20 mouse cellular contexts compared by ENCODE assay signal in the genomic region with DNA sequence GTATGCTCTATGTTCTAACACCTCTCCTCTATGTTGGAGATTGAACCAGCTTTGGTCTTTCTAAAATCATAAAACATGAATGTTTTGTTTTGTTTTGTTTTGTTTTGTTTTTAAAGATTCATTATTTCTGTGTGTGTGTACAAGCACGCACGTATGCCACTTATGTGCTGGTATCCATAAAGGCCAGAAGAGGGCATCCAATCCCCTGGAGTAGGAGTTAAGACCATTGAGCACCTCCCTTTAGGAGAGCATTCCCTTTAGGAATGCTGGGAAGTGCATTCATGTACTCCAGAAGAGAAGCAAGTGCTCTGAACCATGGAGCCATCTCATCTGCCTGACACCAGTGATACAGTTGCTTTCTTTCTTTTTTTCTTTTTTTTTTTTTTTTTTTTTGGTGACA. TPM values are rescaled to one million over a fixed set of nuclear protein-coding genes. Genes with fewer than 3 reads are reported as not detected.
DNase-seq lines count a peak whose midpoint lies in the region; ATAC-seq and TF ChIP-seq lines count a peak whose summit lies in the region.
"Had no signal": no experiment of that assay in that cellular context is flagged by ENCODE, and none has a peak within 500 bp of the region (broad histone marks: within the 10 kb centered on the region; RNA-seq: fewer than 3 reads in every experiment).

No protein-coding gene starts in this region.

- H3K9me3 ChIP-seq in intestine, postnatal 0 days (ENCODE audit: control insufficient read depth) = no peaks in the 10 kb centered on the region
- no peaks in the 10 kb centered on the region for H3K9me3 ChIP-seq in intestine, embryonic 16.5 days (ENCODE audit: control insufficient read depth, low read length)
- H3K9me3 ChIP-seq in liver, postnatal 0 days (ENCODE audit: low read length) = no peaks in the 10 kb centered on the region
- no peaks in the 10 kb centered on the region for H3K9me3 ChIP-seq in liver, embryonic 11.5 days (ENCODE audit: control insufficient read depth, low read length)
- no peaks in the 10 kb centered on the region for H3K9me3 ChIP-seq in hindbrain, embryonic 12.5 days (replicated peaks)
- H3K9me3 ChIP-seq: embryonic facial prominence, embryonic 12.5 days; forebrain, embryonic 12.5 days; hindbrain, embryonic 13.5 days; liver, embryonic 13.5 days; midbrain, embryonic 12.5 days; neural tube, embryonic 15.5 days had no signal

- no peak overlapping the region for H3K4me2 ChIP-seq in intestine, postnatal 0 days (replicated peaks; ENCODE audit: low read depth)
- H3K4me2 ChIP-seq in intestine, embryonic 16.5 days (ENCODE audit: low read depth, low read length) = no peak overlapping the region
- H3K4me2 ChIP-seq in liver, postnatal 0 days (ENCODE audit: low read depth, low read length) = no peak overlapping the region
- H3K4me2 ChIP-seq in liver, embryonic 11.5 days = no peak overlapping the region
- no peak overlapping the region for H3K4me2 ChIP-seq in hindbrain, embryonic 12.5 days (replicated peaks)
- H3K4me2 ChIP-seq: embryonic facial prominence, embryonic 12.5 days; forebrain, embryonic 12.5 days; heart, embryonic 11.5 days; hindbrain, embryonic 13.5 days; liver, embryonic 13.5 days; midbrain, embryonic 12.5 days; neural tube, embryonic 15.5 days had no signal

- TF ChIP-seq EP300 in liver, postnatal 0 days (IDR thresholded peaks at IDR 0.05; ENCODE audit: low read depth) = no peak

- no peak overlapping the region for H3K4me3 ChIP-seq in intestine, postnatal 0 days (ENCODE audit: low read depth, low read length)
- no peak overlapping the region for H3K4me3 ChIP-seq in intestine, embryonic 16.5 days (ENCODE audit: low read length)
- no peak overlapping the region for H3K4me3 ChIP-seq in liver, postnatal 0 days (ENCODE audit: low read depth, low read length)
- no peak overlapping the region for H3K4me3 ChIP-seq in liver, embryonic 11.5 days (ENCODE audit: low read depth, low read length)
- no peak overlapping the region for H3K4me3 ChIP-seq in hindbrain, embryonic 12.5 days
- H3K4me3 ChIP-seq: embryonic facial prominence, embryonic 12.5 days; forebrain, embryonic 12.5 days; hindbrain, embryonic 13.5 days; liver, embryonic 13.5 days; midbrain, embryonic 12.5 days; neural tube, embryonic 15.5 days had no signal

- no peak overlapping the region for H3K27ac ChIP-seq in intestine, postnatal 0 days (ENCODE audit: low read depth, low read length)
- H3K27ac ChIP-seq in intestine, embryonic 16.5 days (ENCODE audit: low read length) = no peak overlapping the region
- H3K27ac ChIP-seq in liver, postnatal 0 days (ENCODE audit: low read depth) = no peak overlapping the region
- H3K27ac ChIP-seq in liver, embryonic 11.5 days (ENCODE audit: low read depth, low read length) = no peak overlapping the region
- no peak overlapping the region for H3K27ac ChIP-seq in hindbrain, embryonic 12.5 days
- H3K27ac ChIP-seq: embryonic facial prominence, embryonic 12.5 days; forebrain, embryonic 12.5 days; hindbrain, embryonic 13.5 days; liver, embryonic 13.5 days; midbrain, embryonic 12.5 days; neural tube, embryonic 15.5 days had no signal

- no peak for DNase-seq in liver, postnatal 0 days
- DNase-seq in liver, embryonic 11.5 days (ENCODE audit: low spot score) = no peak
- DNase-seq in ES-CJ7 (ENCODE audit: low read depth, low spot score) (peak; percentile 88), R1 (ENCODE audit: low read depth, low spot score) (peak; percentile 92)
- DNase-seq: cerebellum, adult 11-12 months; cerebellum, postnatal 10 days; kidney, postnatal 10 days; liver, embryonic 13.5 days; lung, postnatal 10 days; right cerebral cortex, postnatal 14 days had no signal

- no peaks in the 10 kb centered on the region for H3K4me1 ChIP-seq in intestine, postnatal 0 days (replicated peaks; ENCODE audit: control insufficient read depth, insufficient read depth, low read length)
- H3K4me1 ChIP-seq in intestine, embryonic 16.5 days (ENCODE audit: control insufficient read depth, insufficient read depth, low read length) = no peaks in the 10 kb centered on the region
- no peaks in the 10 kb centered on the region for H3K4me1 ChIP-seq in liver, postnatal 0 days (ENCODE audit: insufficient read depth)
- H3K4me1 ChIP-seq in liver, embryonic 11.5 days (replicated peaks; ENCODE audit: control insufficient read depth, insufficient read depth, low read length) = no peaks in the 10 kb centered on the region
- H3K4me1 ChIP-seq in hindbrain, embryonic 12.5 days = no peaks in the 10 kb centered on the region
- H3K4me1 ChIP-seq: embryonic facial prominence, embryonic 12.5 days; forebrain, embryonic 12.5 days; hindbrain, embryonic 13.5 days; liver, embryonic 13.5 days; midbrain, embryonic 12.5 days; neural tube, embryonic 15.5 days had no signal

- H3K27me3 ChIP-seq in intestine, postnatal 0 days (replicated peaks; ENCODE audit: control insufficient read depth, insufficient read depth, low read length) = no peaks in the 10 kb centered on the region
- H3K27me3 ChIP-seq in intestine, embryonic 16.5 days (replicated peaks; ENCODE audit: control insufficient read depth, insufficient read depth, low read length) = no peaks in the 10 kb centered on the region
- H3K27me3 ChIP-seq in liver, postnatal 0 days (ENCODE audit: insufficient read depth, low read length) = no peaks in the 10 kb centered on the region
- H3K27me3 ChIP-seq in liver, embryonic 11.5 days (replicated peaks; ENCODE audit: control insufficient read depth, insufficient read depth, low read length) = no peaks in the 10 kb centered on the region
- no peaks in the 10 kb centered on the region for H3K27me3 ChIP-seq in hindbrain, embryonic 12.5 days
- H3K27me3 ChIP-seq: embryonic facial prominence, embryonic 12.5 days; forebrain, embryonic 12.5 days; hindbrain, embryonic 13.5 days; liver, embryonic 13.5 days; midbrain, embryonic 12.5 days; neural tube, embryonic 15.5 days had no signal

- WGBS in intestine, postnatal 0 days = 89% methylated on average over 2 of the region's 2 CpGs
- WGBS in intestine, embryonic 16.5 days = 90% methylated on average over 2 of the region's 2 CpGs
- 85% methylated on average over 2 of the region's 2 CpGs for WGBS in liver, postnatal 0 days (ENCODE audit: insufficient replicate concordance)
- 96% methylated on average over 2 of the region's 2 CpGs for WGBS in liver, embryonic 11.5 days
- 96% methylated on average over 2 of the region's 2 CpGs for whole genome bisulfite sequencing in hindbrain, embryonic 12.5 days

- ATAC-seq in intestine, postnatal 0 days = no peak
- no peak for ATAC-seq in intestine, embryonic 16.5 days
- no peak for ATAC-seq in liver, postnatal 0 days
- no peak for ATAC-seq in liver, embryonic 11.5 days (replicated peaks; ENCODE audit: low FRiP score)
- ATAC-seq in hindbrain, embryonic 12.5 days (ENCODE audit: low FRiP score) = no peak
- ATAC-seq: inflammation-experienced regulatory T-cells, adult 6 months had no signal

- H3K9ac ChIP-seq in intestine, postnatal 0 days (ENCODE audit: low read depth, low read length) = no peak overlapping the region
- H3K9ac ChIP-seq in intestine, embryonic 16.5 days (ENCODE audit: low read depth, low read length) = no peak overlapping the region
- H3K9ac ChIP-seq in liver, postnatal 0 days (replicated peaks) = no peak overlapping the region
- no peak overlapping the region for H3K9ac ChIP-seq in liver, embryonic 11.5 days (ENCODE audit: low read depth, low read length)
- no peak overlapping the region for H3K9ac ChIP-seq in hindbrain, embryonic 12.5 days
- H3K9ac ChIP-seq: embryonic facial prominence, embryonic 12.5 days; forebrain, embryonic 12.5 days; hindbrain, embryonic 13.5 days; liver, embryonic 13.5 days; midbrain, embryonic 12.5 days; neural tube, embryonic 15.5 days had no signal

- H3K36me3 ChIP-seq in intestine, postnatal 0 days (ENCODE audit: control insufficient read depth, insufficient read depth) = no peaks in the 10 kb centered on the region
- no peaks in the 10 kb centered on the region for H3K36me3 ChIP-seq in intestine, embryonic 16.5 days (ENCODE audit: control insufficient read depth, insufficient read depth, low read length)
- H3K36me3 ChIP-seq in liver, postnatal 0 days (replicated peaks; ENCODE audit: insufficient read depth, low read length) = no peaks in the 10 kb centered on the region
- H3K36me3 ChIP-seq in liver, embryonic 11.5 days (ENCODE audit: control insufficient read depth, insufficient read depth, low read length) = no peaks in the 10 kb centered on the region
- no peaks in the 10 kb centered on the region for H3K36me3 ChIP-seq in hindbrain, embryonic 12.5 days
- H3K36me3 ChIP-seq: embryonic facial prominence, embryonic 12.5 days; forebrain, embryonic 12.5 days; hindbrain, embryonic 13.5 days; liver, embryonic 13.5 days; midbrain, embryonic 12.5 days; neural tube, embryonic 15.5 days had no signal

- TF ChIP-seq CTCF in intestine, postnatal 0 days (IDR thresholded peaks at IDR 0.05; ENCODE audit: low read depth) = peak; percentile 55
- TF ChIP-seq CTCF in liver, postnatal 0 days (IDR thresholded peaks at IDR 0.05; ENCODE audit: low read depth) = peak; percentile 9; the same call in 1 of the 2 replicates

RNA-seq across cellular contexts. Expression of a gene that starts 21.5 kb away (rescaled TPM):
- polyA plus RNA-seq in intestine, postnatal 0 days (2015; fragmentation: Nextera tagmentation; extraction: Ambion mirVana) = 1.1 and 1.5 TPM in 2 replicates
- polyA plus RNA-seq in intestine, embryonic 16.5 days (2015; fragmentation: Nextera tagmentation; extraction: Ambion mirVana) = 2.2 and 2.4 TPM in 2 replicates
- 0.08 and 0.14 TPM in 2 replicates for polyA plus RNA-seq in liver, postnatal 0 days (2015; fragmentation: Nextera tagmentation; extraction: Ambion mirVana)
- 2.0 and 2.2 TPM in 2 replicates for polyA plus RNA-seq in liver, embryonic 11.5 days (2014; fragmentation: Nextera tagmentation; extraction: Ambion mirVana)
- polyA plus RNA-seq in hindbrain, embryonic 12.5 days (2016; fragmentation: Nextera tagmentation; extraction: Ambion mirVana) = 16.3 and 18.3 TPM in 2 replicates

Comparison
In these comparisons a context has a peak if more than half of its experiments do, and no peak if none do; other contexts are left out.
1. DNase-seq: peak in ES-CJ7 (single experiment) and R1 (single experiment); none in liver, postnatal 0 days (single experiment) and liver, embryonic 11.5 days (single experiment).